Mouse (Mus musculus): Measurements from ENCODE around the gene Gm6169. TPM values are rescaled to one million over a fixed set of nuclear protein-coding genes. Genes with fewer than 3 reads are reported as not detected.
"Not testable (repeated sequence)": the region's sequence is repeated elsewhere in the genome, so short reads cannot be mapped to it uniquely, and the experiment has no call there.

Gene Gm6169
- total RNA-seq (2021) = 1 to 10 TPM in 1 of 2 experiments, not detected in 1; 1.1 TPM
- long read RNA-seq, experiment 1, partial matches to known transcripts = 0 of 1 reads
- long read RNA-seq, experiment 1, other reads (novel, unspliced or antisense) = 0 of 1 reads
- long read RNA-seq, experiment 2, partial matches to known transcripts = 0 of 1 reads
- long read RNA-seq, experiment 2, other reads (novel, unspliced or antisense) = 0 of 1 reads

DNA sequence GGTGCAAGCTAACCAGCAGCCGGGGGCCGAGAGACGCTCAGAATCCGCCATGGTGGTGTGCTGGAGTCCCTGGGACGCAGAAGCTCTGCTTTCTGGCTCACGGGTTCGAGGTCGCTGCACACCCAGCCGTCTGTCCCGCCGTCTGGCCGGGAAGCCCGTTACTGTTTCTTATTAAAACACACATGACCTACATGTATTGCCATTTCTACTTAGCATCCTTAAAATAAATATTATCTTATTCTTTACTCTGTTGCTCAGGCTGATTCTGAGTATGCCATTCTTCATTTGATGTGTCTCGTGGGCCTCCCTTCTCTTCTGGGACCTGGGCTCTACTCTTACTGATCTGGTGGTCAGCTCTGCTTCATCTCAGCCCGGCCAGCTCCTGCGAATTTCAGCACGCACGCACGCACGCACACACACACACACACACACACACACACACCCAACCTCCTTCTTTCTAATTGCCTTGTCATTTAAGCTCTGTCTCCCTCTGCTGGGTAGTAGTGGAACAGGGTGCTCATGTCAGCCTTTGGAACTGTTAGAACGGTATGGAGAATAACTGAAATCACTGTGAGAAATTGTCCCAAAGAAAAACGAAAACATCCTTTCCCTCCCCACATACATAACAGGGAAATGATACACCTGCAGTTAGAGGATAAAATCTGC is at the start of gene Gm6169:
Gene Gm6169 (minus strand): TSS at position 51 of the 666 bp plus-strand sequence.
- intact Hi-C loops (cut with DNase I) = no loop called here
- no peak for DNase-seq

DNA sequence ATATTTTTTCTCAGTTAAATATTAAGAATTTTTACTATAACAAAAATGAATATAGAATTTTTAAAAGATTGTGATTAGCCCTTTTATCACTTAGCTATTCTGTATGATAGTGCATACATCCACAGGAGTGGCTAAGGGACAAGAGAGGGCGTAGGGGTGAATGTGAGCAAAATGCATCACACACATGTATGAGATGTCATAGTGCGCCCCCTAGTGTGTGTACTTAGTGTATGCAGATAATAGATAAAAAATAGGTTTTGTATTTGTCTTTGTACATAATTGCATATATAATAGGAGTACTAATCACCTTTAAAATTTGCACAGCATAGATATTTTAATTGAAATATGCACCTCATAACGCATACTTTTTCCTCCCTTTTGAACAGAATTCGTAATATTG is 46.8 kb upstream of the Gm6169 start:
- intact Hi-C loops (cut with DNase I) = no loop called here

GRCm38 (mm10) chr13:97142321-97142720 is 43.3 kb upstream of the Gm6169 start:
- intact Hi-C loops (cut with DNase I) = no loop called here
- no peak for DNase-seq

More for the DNA sequence above, 46.8 kb upstream of the Gm6169 start:
- no peak for DNase-seq

DNA sequence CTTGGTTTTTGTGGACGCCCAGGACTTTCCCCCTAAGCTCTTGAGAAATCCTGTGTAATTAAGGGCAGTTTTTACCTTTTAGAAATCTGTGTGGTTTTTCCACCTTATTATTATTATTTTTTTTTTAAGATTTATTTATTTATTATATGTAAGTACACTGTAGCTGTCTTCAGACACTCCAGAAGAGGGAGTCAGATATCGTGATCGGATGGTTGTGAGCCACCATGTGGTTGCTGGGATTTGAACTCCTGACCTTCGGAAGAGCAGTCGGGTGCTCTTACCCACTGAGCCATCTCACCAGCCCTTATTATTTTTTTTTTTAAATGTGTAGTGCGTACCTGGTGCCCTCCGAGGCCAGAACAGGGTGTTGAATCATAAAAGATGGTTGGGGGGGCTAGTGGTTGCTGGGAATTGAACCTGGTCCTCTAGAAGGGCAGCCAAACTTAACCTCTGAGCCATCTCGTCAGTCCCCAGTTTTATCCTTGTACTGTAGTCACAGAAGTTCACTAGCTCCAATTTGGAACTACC is 39.4 kb upstream of the Gm6169 start:
- DNase-seq; intact Hi-C loops (cut with DNase I): not testable (repeated sequence)

DNA sequence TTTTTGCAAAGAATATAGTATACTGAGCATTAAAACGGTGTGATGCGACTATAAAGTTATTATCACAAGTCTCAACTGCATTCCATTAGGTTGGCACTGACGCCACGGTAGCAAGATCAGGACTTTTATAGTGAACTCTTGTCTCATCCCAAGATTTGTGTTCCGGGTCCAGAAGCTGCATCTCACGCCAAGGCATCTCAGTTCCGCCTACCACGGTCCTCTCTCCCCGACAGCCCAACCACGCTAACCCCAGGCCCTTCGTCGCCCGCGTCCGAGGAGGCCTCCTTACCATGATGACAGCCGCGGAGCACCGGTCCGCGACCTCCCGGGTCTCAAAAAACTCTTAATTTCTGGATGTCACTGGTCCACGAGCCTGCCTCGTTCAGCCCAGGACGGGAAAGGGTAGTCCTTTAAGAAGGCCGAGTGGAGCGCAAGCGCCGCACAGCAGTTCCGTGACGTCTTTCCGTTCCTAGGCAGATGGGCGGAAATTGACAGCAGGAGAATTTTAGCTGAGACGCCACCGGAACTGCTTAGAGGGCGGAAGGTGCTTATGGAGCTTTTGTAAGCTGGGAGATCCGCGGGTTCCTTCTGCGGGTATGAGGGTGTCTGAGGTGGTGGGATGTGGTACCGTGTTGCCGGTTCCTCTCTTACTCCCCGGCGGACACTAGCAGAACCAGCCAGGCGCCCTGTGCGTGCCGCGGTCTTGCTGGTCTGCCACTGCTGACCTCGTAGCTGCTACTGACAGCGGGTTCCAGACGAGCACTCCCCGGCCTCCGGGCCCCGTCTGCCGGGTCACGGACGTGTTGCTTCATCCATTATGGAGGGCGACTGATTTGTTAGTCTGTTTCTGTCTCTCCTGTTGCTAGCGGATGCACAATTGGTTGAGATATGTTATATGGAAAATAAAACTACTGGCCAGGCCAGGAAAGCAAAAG is 38.7 kb upstream of the Gm6169 start, which contains the start of the genes Gfm2 and Nsa2:
Gene Gfm2 (plus strand): TSS at position 472 of the 935 bp plus-strand sequence.
Gene Nsa2 (minus strand): TSS at position 472 of the 935 bp plus-strand sequence.
- intact Hi-C loops (cut with DNase I) = no loop called here
- DNase-seq = peak; percentile 77 to 88

- intact Hi-C loops (cut with DNase I) = not testable (repeated sequence)
Observed at GRCm38 (mm10) chr13:97130413-97130812, 31.4 kb upstream of the Gm6169 start.

GRCm38 (mm10) chr13:97129654-97130053 is 30.6 kb upstream of the Gm6169 start:
- DNase-seq; intact Hi-C loops (cut with DNase I): not testable (repeated sequence)

More at GRCm38 (mm10) chr13:97130413-97130812, 31.4 kb upstream of the Gm6169 start:
- DNase-seq = not testable (repeated sequence)

- intact Hi-C loops (cut with DNase I) = no loop called here
- no peak for DNase-seq
Observed at GRCm38 (mm10) chr13:97121341-97121740, 22.3 kb upstream of the Gm6169 start.

DNA sequence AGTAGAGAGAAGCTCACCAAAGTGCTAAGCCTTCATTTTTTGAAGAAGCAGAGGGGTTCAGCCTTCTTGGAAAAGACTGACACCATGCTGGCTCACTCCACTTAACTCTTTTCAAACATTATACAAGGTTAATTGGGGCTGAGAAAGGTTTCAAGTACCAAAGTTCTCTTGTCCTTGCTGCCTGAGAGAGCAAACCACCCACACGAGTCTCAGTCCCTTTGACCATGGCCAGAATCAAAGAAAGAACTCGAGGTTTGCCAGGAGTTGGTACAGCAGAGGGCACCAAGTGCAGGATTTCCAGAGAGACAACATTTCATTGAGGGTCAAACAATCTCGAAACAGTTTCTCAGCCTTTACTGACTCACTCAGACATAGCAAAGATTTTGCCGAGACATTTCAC is 10.0 kb upstream of the Gm6169 start:
- intact Hi-C loops (cut with DNase I) = no loop called here
- DNase-seq = no peak

GRCm38 (mm10) chr13:97107721-97108120 is 8.7 kb upstream of the Gm6169 start:
- intact Hi-C loops (cut with DNase I); DNase-seq: not testable (repeated sequence)

GRCm38 (mm10) chr13:97104996-97105395 is 6.0 kb upstream of the Gm6169 start:
- intact Hi-C loops (cut with DNase I) = no loop called here
- no peak for DNase-seq

DNA sequence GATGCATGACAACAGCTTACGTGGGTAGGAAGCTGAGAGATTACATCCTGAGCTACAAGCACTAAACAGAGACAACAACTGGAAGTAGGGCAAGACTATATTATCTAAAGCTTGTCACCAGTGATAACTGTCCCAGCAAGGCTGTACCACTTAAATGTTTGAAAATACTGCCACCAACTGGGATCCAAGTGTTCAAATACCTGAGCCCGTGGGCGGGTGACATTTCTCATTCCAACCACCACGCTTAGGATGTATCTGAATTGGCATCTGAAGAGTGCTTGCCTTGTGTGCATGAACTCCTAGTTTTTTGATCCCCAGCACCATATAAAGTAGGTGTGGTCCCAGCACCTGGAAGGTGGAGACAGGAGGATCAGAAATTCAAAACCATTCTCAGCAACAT is 3.3 kb downstream of the Gm6169 start:
- intact Hi-C loops (cut with DNase I) = no loop called here

DNA sequence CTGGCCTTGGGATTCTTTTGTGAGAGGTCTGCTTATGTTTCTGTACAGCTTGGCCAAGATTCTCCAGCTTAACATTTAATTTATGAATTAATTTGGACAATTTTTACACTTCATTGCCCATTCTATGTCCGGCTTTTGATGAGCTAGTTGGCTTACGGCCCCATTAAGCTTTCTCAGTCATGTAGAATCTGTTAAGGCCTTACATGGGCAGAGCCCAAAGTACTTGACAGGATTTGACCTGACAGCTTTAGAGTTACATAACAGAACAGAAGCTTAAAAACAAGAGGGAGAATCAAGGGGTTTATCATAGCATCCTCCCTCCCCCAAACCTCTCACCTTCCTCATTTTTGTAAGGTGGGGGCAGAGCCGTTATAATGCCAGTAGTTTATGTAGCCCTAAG is 10.9 kb downstream of the Gm6169 start:
- no peak for DNase-seq
- intact Hi-C loops (cut with DNase I) = no loop called here

More for the DNA sequence above, 3.3 kb downstream of the Gm6169 start:
- no peak for DNase-seq

- no peak for DNase-seq
Observed at GRCm38 (mm10) chr13:97087421-97087820, 11.6 kb downstream of the Gm6169 start.

DNA sequence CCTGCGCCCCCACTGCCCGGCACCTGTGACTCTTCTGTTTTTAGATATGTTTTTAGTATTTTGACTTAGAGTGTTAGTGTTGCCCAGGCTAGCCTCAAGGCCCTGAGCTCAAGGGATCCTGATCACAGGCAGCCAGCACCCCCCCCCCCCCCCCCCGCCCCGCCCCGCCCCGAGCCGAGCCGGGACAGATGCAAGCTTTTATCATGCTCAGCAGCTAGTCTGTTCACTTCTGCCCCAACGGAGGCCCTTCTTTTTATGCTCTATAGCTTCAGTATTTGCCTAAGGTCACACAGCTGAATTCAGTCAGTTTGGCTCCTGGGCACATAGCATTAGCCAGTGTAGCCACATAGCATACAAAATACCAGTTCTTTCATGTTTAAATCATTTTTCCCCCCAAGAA is 12.7 kb downstream of the Gm6169 start:
- DNase-seq = no peak
- intact Hi-C loops (cut with DNase I) = no loop called here

More at GRCm38 (mm10) chr13:97087421-97087820, 11.6 kb downstream of the Gm6169 start:
- intact Hi-C loops (cut with DNase I) = no loop called here

GRCm38 (mm10) chr13:97082432-97082831 is 16.6 kb downstream of the Gm6169 start:
- DNase-seq = no peak
- intact Hi-C loops (cut with DNase I) = no loop called here

GRCm38 (mm10) chr13:97080615-97081014 is 18.4 kb downstream of the Gm6169 start:
- intact Hi-C loops (cut with DNase I) = no loop called here
- no peak for DNase-seq

- intact Hi-C loops (cut with DNase I) = no loop called here
- no peak for DNase-seq
Observed at GRCm38 (mm10) chr13:97080201-97080600, 18.8 kb downstream of the Gm6169 start.

GRCm38 (mm10) chr13:97077556-97077955 is 21.5 kb downstream of the Gm6169 start:
- DNase-seq = no peak
- intact Hi-C loops (cut with DNase I) = no loop called here

- intact Hi-C loops (cut with DNase I) = no loop called here
Observed at GRCm38 (mm10) chr13:97073497-97073896, 25.5 kb downstream of the Gm6169 start.

More at GRCm38 (mm10) chr13:97073497-97073896, 25.5 kb downstream of the Gm6169 start:
- DNase-seq = no peak
